Mouse (Mus musculus): ENCODE data around the gene Cpm. TPM values are rescaled to one million over a fixed set of nuclear protein-coding genes. Genes with fewer than 3 reads are reported as not detected.

The Cpm gene
- total and polyA plus RNA-seq, 2 experiments from 2014 or later: 2.3 to 2.4 TPM

GRCm38 (mm10) chr10:117664926-117665209 lies 35.6 kb downstream of the Cpm start:
- no peak for ATAC-seq
- no peak for TF ChIP-seq CTCF (IDR thresholded peaks at IDR 0.05; ENCODE audit: low read depth)

GRCm38 (mm10) chr10:117665376-117666275 lies 36.3 kb downstream of the Cpm start:
- H3K27me3 ChIP-seq (ENCODE audit: insufficient read depth, low read length): no peaks in the 10 kb centered on the region
- no peak for TF ChIP-seq CTCF (IDR thresholded peaks at IDR 0.05; ENCODE audit: low read depth)
- H3K27ac ChIP-seq: no peak overlapping the region
- H3K9ac ChIP-seq (replicated peaks; ENCODE audit: low read length): no peak overlapping the region
- H3K4me2 ChIP-seq (ENCODE audit: low read depth, low read length): no peak overlapping the region
- no peak overlapping the region for H3K4me3 ChIP-seq (ENCODE audit: low read length)
- H3K9me3 ChIP-seq (ENCODE audit: low read length): no peaks in the 10 kb centered on the region
- WGBS: 70% methylated on average over 9 of the region's 9 CpGs
- no peak for ATAC-seq
- no peak for DNase-seq (ENCODE audit: low spot score)
- no peaks in the 10 kb centered on the region for H3K4me1 ChIP-seq (ENCODE audit: insufficient read depth, low read length)
- no peaks in the 10 kb centered on the region for H3K36me3 ChIP-seq (ENCODE audit: insufficient read depth, low read length)

More at GRCm38 (mm10) chr10:117664926-117665209, 35.6 kb downstream of the Cpm start:
- no peak overlapping the region for H3K27ac ChIP-seq
- H3K9me3 ChIP-seq (ENCODE audit: low read length): no peaks in the 10 kb centered on the region
- no peak for DNase-seq (ENCODE audit: low spot score)
- no peaks in the 10 kb centered on the region for H3K36me3 ChIP-seq (ENCODE audit: insufficient read depth, low read length)
- no peak overlapping the region for H3K9ac ChIP-seq (replicated peaks; ENCODE audit: low read length)
- H3K27me3 ChIP-seq (ENCODE audit: insufficient read depth, low read length): no peaks in the 10 kb centered on the region
- no peak overlapping the region for H3K4me2 ChIP-seq (ENCODE audit: low read depth, low read length)
- no peak overlapping the region for H3K4me3 ChIP-seq (ENCODE audit: low read length)
- no peaks in the 10 kb centered on the region for H3K4me1 ChIP-seq (ENCODE audit: insufficient read depth, low read length)

DNA sequence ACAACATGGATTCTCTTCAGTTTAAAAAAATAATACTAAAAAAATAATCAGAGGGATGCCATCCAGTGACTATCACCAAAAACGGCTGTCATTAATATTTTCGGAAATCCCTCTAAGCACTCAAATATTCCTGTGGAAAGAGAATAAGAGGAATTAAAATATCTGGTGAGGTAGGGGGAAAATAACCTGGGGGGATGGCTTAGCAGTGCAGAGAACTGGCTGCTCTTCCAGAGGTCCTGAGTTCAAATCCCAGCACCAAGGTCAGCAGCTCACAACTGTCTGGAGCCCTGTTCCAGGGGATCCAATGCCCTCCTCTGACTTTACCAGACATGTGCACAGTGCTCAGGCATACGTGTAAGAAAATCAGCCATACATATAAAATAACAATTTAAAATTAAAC lies 37.1 kb downstream of the Cpm start:
- no peak overlapping the region for H3K4me3 ChIP-seq (ENCODE audit: low read length)
- TF ChIP-seq CTCF (IDR thresholded peaks at IDR 0.05; ENCODE audit: low read depth): no peak
- no peaks in the 10 kb centered on the region for H3K4me1 ChIP-seq (ENCODE audit: insufficient read depth, low read length)
- DNase-seq (ENCODE audit: low spot score) (no peak), ATAC-seq (no peak)
- H3K4me2 ChIP-seq (ENCODE audit: low read depth, low read length): no peak overlapping the region
- H3K27ac ChIP-seq: no peak overlapping the region
- no peak overlapping the region for H3K9ac ChIP-seq (replicated peaks; ENCODE audit: low read length)
- 88% methylated on average over 3 of the region's 3 CpGs for WGBS
- H3K36me3 ChIP-seq (ENCODE audit: insufficient read depth, low read length): no peaks in the 10 kb centered on the region
- no peaks in the 10 kb centered on the region for H3K9me3 ChIP-seq (ENCODE audit: low read length)
- no peaks in the 10 kb centered on the region for H3K27me3 ChIP-seq (ENCODE audit: insufficient read depth, low read length)

GRCm38 (mm10) chr10:117666947-117667630 lies 37.8 kb downstream of the Cpm start:
- DNase-seq (ENCODE audit: low spot score) (no peak), ATAC-seq (no peak)
- Histone ChIP-seq H3K9ac (replicated peaks; ENCODE audit: low read length) (no peak overlapping the region), H3K27me3 (ENCODE audit: insufficient read depth, low read length) (no peaks in the 10 kb centered on the region), H3K4me1 (ENCODE audit: insufficient read depth, low read length) (no peaks in the 10 kb centered on the region), H3K4me3 (ENCODE audit: low read length) (no peak overlapping the region), H3K27ac (no peak overlapping the region), H3K36me3 (ENCODE audit: insufficient read depth, low read length) (no peaks in the 10 kb centered on the region), H3K4me2 (ENCODE audit: low read depth, low read length) (no peak overlapping the region), H3K9me3 (ENCODE audit: low read length) (no peaks in the 10 kb centered on the region)
- WGBS: 95% methylated on average over 9 of the region's 9 CpGs
- TF ChIP-seq CTCF (IDR thresholded peaks at IDR 0.05; ENCODE audit: low read depth): no peak

- H3K36me3 ChIP-seq (ENCODE audit: insufficient read depth, low read length): no peaks in the 10 kb centered on the region
- WGBS: 95% methylated on average over 28 of the region's 28 CpGs
- H3K27ac ChIP-seq: no peak overlapping the region
- H3K9me3 ChIP-seq (ENCODE audit: low read length): no peaks in the 10 kb centered on the region
- DNase-seq (ENCODE audit: low spot score) (no peak), ATAC-seq (no peak)
- no peaks in the 10 kb centered on the region for H3K27me3 ChIP-seq (ENCODE audit: insufficient read depth, low read length)
- H3K4me1 ChIP-seq (ENCODE audit: insufficient read depth, low read length): no peaks in the 10 kb centered on the region
- H3K9ac ChIP-seq (replicated peaks; ENCODE audit: low read length): no peak overlapping the region
- TF ChIP-seq CTCF (IDR thresholded peaks at IDR 0.05; ENCODE audit: low read depth): no peak
- H3K4me2 ChIP-seq (ENCODE audit: low read depth, low read length): no peak overlapping the region
- no peak overlapping the region for H3K4me3 ChIP-seq (ENCODE audit: low read length)
Observed at GRCm38 (mm10) chr10:117667663-117668507, 38.6 kb downstream of the Cpm start.

GRCm38 (mm10) chr10:117668546-117669300 lies 39.4 kb downstream of the Cpm start:
- H3K4me2 ChIP-seq (ENCODE audit: low read depth, low read length): no peak overlapping the region
- no peak overlapping the region for H3K27ac ChIP-seq
- H3K4me3 ChIP-seq (ENCODE audit: low read length): no peak overlapping the region
- H3K27me3 ChIP-seq (ENCODE audit: insufficient read depth, low read length): no peaks in the 10 kb centered on the region
- 91% methylated on average over 10 of the region's 10 CpGs for WGBS
- H3K36me3 ChIP-seq (ENCODE audit: insufficient read depth, low read length): no peaks in the 10 kb centered on the region
- H3K9ac ChIP-seq (replicated peaks; ENCODE audit: low read length): no peak overlapping the region
- no peak for TF ChIP-seq CTCF (IDR thresholded peaks at IDR 0.05; ENCODE audit: low read depth)
- H3K9me3 ChIP-seq (ENCODE audit: low read length): no peaks in the 10 kb centered on the region
- no peaks in the 10 kb centered on the region for H3K4me1 ChIP-seq (ENCODE audit: insufficient read depth, low read length)
- ATAC-seq (no peak), DNase-seq (ENCODE audit: low spot score) (no peak)

All from hindbrain, postnatal 0 days (tissue).